Mouse (Mus musculus) erythroblast, embryonic 14.5 days (primary cell): ENCODE measurements around the gene Psma1. TPM values are rescaled to one million over a fixed set of nuclear protein-coding genes. Genes with fewer than 3 reads are reported as not detected.

Source experiments
- H3K27me3 ChIP-seq: 2 replicates; pipeline ENCODE4 v1.6.1; 2012; ENCODE audit warnings: inconsistent platforms; ENCODE audit not compliant: control insufficient read depth
- H3K36me3 ChIP-seq: 2 replicates; pipeline ENCODE4 v1.6.1; 2012; ENCODE audit warnings: mild to moderate bottlenecking, inconsistent platforms; ENCODE audit not compliant: control insufficient read depth
- H3K4me1 ChIP-seq: 2 replicates; pipeline ENCODE4 v1.6.1; 2012; ENCODE audit warnings: inconsistent platforms; ENCODE audit not compliant: control insufficient read depth
- H3K4me3 ChIP-seq: replicated peaks from 2 replicates; pipeline ENCODE3; 2012; ENCODE audit warnings: moderate library complexity, mild to moderate bottlenecking, inconsistent platforms
- H3K9me3 ChIP-seq: 2 replicates; pipeline ENCODE4 v1.6.1; 2012; ENCODE audit warnings: low read length, inconsistent platforms, mixed read lengths; ENCODE audit not compliant: control insufficient read depth
- GATA1 ChIP-seq: IDR thresholded peaks from 2 replicates; pipeline ENCODE4 v1.6.1; 2012; ENCODE audit warnings: low read length, inconsistent platforms, mixed read lengths
- TAL1 ChIP-seq: IDR thresholded peaks from 3 replicates; pipeline ENCODE4 v1.6.1; 2012; ENCODE audit warnings: low read length, inconsistent platforms, mixed read lengths
- polyA plus RNA-seq: library from polyadenylated mRNA; stranded (reverse); fragments of >175 nt; gene quantifications from 2 replicates; pipeline ENCODE4 v1.2.3, GENCODE M21; 2012

The Psma1 gene
- polyA plus RNA-seq, 1 experiment, result 0.78 TPM

DNA sequence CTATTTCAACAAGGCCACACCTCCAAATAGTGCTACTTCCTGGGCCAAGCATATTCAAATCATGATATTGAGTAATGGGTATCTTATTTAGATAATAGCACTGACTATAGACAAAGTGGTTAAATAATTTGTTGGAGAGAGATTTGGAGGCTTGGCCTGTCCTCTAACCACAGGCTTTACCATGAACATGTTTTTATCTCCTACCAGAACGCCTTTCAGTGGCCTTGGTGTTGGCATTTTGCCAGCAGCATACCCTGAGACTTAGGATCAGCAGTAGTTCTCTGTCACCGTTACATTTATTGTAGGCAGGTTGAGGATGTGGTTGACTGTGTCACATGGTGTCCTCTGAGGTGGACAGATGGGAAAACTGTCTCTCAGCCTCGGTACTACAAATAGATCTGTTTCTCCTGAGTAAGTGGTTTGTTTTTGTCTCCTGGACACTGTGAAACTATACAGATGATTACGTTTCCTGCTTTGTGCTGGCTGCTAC is 25.4 kb upstream of the Psma1 start:
- no peak overlapping the region for H3K4me3 ChIP-seq
- H3K36me3 ChIP-seq, result no peaks in the 10 kb centered on the region
- H3K4me1 ChIP-seq, result no peaks in the 10 kb centered on the region
- no peaks in the 10 kb centered on the region for H3K27me3 ChIP-seq
- no peak for TF ChIP-seq GATA1
- TF ChIP-seq TAL1, result no peak
- H3K9me3 ChIP-seq, result no peaks in the 10 kb centered on the region

DNA sequence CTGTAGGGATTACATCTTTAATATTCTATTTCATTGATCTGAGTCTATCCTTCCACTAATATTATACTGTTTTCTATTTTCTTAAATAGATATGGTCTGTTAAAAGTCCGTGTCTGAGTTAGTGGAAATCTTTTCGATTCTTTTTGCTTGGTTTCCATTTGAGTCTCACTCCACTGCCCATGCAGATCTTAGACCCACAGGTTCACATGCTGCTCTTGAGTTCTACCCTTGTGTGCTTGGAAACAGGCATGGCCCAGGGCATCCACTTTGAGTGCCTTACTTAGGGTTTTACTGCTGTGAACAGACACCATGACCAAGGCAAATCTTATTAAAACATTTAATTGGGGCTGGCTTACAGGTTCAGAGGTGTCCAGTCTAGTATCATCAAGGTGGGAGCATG is 24.9 kb upstream of the Psma1 start:
- Histone ChIP-seq H3K27me3 (no peaks in the 10 kb centered on the region), H3K36me3 (no peaks in the 10 kb centered on the region), H3K4me3 (no peak overlapping the region), H3K9me3 (no peaks in the 10 kb centered on the region), H3K4me1 (no peaks in the 10 kb centered on the region)
- TF ChIP-seq TAL1 (no peak), GATA1 (no peak)

DNA sequence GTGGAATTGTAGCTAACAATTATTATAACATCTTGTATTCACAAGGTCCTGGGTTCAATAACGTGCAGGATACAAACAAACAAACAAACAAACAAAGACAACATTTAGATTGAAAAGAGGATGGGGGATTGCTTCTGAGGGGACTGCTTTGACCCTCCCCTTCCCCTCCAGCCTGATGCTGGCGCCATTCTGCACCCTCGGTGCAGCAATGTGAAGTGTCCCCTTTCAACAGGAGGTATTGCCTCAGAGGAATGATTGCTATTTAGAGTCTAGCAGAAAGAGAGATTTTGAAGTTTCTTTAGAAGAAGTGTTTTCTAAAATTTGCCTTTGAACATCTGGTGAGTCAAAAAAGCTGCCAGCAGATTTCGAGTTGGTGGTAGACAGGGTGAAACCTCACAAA is 23.3 kb upstream of the Psma1 start:
- H3K9me3 ChIP-seq, result no peaks in the 10 kb centered on the region
- no peaks in the 10 kb centered on the region for H3K27me3 ChIP-seq
- H3K4me3 ChIP-seq, result no peak overlapping the region
- TF ChIP-seq TAL1 (no peak), GATA1 (no peak)
- no peaks in the 10 kb centered on the region for H3K4me1 ChIP-seq
- H3K36me3 ChIP-seq, result no peaks in the 10 kb centered on the region

DNA sequence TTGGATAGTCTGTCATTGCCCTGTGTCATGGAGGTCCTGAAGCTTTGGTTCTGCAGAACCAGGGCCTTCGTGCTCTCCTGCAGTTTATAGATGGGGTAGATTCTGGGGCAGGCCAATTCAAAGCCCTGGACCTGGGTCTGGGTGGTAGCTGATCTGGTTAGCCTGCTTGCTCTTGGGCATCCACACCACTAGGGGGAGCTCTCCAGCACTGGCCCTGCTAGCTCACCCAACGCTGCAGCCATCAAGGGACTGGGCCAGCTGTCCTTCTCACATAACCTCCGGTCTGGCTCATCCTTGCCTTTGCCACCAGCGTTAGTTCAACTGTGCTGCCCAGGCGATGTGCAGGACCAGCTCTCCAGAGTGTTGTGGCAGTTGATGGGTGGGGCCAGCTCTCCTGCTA is 18.8 kb upstream of the Psma1 start:
- H3K4me3 ChIP-seq, result no peak overlapping the region
- H3K4me1 ChIP-seq, result peaks cover 7% of the 10 kb centered on the region
- H3K36me3 ChIP-seq, result no peaks in the 10 kb centered on the region
- H3K27me3 ChIP-seq, result no peaks in the 10 kb centered on the region
- TF ChIP-seq GATA1, result no peak
- no peak for TF ChIP-seq TAL1
- H3K9me3 ChIP-seq, result no peaks in the 10 kb centered on the region

DNA sequence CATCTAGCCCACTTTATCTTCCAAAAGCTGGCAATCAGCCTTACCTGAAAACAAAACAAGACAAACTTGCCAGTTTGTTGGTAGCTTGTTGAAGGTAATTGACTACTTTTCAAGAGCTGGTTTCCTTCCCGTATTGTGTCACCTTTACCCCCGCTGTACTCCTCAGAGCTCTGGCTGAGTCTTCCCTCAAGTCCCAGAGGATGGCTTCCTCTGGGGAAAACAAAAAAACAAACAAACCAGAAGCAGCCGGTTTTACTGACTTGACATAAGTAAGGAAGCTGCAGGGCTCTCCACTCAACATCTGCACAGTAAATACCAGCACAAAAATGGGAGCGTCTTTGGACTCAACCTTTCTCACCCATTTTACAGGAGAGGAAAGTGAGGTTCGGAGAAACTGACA is 18.0 kb upstream of the Psma1 start:
- Histone ChIP-seq H3K4me3 (no peak overlapping the region), H3K36me3 (no peaks in the 10 kb centered on the region), H3K27me3 (no peaks in the 10 kb centered on the region), H3K4me1 (peaks cover 7% of the 10 kb centered on the region), H3K9me3 (no peaks in the 10 kb centered on the region)
- TF ChIP-seq GATA1 (no peak), TAL1 (no peak)

DNA sequence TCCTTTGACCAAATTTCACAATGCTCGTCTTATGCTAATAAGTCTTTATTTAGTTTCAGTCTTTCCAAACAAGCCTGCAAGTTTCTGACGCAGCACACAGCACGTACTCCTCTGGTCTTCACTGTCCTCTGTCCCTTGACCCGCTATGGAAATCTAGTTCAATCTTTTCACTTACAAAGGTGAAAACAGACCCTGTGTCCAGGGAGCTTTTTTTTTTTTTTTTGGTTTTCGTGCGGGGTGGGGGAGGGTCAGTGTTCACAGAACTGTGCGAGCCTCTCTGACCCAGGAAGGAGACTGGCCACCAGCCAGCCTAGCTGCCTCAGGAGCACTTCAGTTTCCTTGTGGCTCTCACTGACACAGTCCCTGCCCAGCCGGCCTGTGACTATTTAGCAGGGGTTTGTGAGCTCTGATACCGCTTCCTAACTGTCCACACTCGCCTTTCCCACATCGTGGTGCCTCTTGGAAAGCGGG is 16.6 kb upstream of the Psma1 start:
- H3K9me3 ChIP-seq, result no peaks in the 10 kb centered on the region
- no peaks in the 10 kb centered on the region for H3K27me3 ChIP-seq
- no peaks in the 10 kb centered on the region for H3K36me3 ChIP-seq
- H3K4me1 ChIP-seq, result peaks cover 7% of the 10 kb centered on the region
- peak overlapping the region; percentile 31 for H3K4me3 ChIP-seq
- no peak for TF ChIP-seq TAL1
- no peak for TF ChIP-seq GATA1

DNA sequence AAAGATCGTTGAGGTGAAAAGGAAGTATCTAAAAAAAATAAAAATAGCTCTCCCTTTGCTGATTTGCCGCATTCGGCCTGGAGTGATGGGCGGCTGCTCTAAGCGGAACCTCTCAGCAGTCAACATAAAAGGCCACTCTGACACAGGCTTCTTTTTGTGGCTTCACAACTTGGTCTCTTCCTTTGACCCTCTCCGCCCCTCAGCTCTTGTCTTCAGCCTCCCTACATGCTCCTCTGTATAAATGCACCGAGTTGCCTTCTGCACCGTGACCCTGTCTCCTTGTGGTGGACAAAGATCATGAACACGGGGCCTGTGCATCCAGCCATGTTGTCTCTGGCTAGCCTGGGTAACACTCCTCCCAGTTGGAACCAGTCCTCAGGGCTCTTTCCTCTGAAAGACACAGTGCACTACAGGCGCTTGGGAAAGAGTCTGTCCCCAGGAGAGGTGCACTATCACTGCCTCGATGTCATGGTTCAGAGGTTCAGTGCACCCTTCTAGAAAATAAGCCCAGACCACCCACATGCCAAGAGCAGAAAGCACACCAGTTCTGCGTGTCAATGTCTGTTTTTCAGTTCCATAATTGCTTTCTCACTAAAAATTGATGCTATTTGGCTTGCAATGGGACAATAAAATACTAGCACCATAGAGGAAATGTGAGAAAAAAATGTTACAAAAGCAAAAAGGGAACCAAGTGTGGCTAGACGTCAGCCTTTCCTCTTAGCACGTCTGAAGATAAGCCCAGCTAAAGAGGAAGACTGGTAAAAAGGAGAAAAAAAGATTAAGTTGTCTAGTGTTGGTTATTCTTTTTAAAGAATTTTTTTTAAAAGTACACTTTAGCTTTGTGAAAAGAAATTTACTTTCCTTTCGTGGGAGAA is 15.8 kb upstream of the Psma1 start:
- no peaks in the 10 kb centered on the region for H3K9me3 ChIP-seq
- no peaks in the 10 kb centered on the region for H3K27me3 ChIP-seq
- no peaks in the 10 kb centered on the region for H3K36me3 ChIP-seq
- H3K4me1 ChIP-seq, result peaks cover 7% of the 10 kb centered on the region
- TF ChIP-seq TAL1 (no peak), GATA1 (no peak)
- no peak overlapping the region for H3K4me3 ChIP-seq

DNA sequence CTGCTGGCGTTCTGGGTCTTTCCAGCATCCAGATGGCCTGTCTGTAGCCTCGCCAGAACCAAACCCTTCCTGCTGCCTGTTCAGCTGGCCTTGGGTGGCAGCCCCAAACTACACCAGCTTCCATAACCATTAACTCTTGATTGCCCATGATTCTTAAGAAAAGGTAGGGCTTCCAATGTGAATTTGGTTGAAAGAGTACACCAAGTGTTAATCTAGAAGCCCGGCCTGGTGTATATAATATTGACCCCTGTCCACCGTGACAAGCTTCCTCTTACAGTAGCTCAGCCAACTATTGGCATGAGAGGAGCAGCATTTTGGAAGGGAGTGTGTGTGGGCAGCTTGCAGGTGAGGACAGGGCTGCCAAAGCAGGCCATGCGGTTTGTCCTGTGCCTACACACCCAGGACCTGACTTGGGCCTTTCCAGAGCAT is 14.2 kb upstream of the Psma1 start:
- Histone ChIP-seq H3K9me3 (no peaks in the 10 kb centered on the region), H3K27me3 (no peaks in the 10 kb centered on the region), H3K36me3 (no peaks in the 10 kb centered on the region), H3K4me3 (no peak overlapping the region), H3K4me1 (peaks cover 7% of the 10 kb centered on the region)
- TF ChIP-seq TAL1 (no peak), GATA1 (no peak)

DNA sequence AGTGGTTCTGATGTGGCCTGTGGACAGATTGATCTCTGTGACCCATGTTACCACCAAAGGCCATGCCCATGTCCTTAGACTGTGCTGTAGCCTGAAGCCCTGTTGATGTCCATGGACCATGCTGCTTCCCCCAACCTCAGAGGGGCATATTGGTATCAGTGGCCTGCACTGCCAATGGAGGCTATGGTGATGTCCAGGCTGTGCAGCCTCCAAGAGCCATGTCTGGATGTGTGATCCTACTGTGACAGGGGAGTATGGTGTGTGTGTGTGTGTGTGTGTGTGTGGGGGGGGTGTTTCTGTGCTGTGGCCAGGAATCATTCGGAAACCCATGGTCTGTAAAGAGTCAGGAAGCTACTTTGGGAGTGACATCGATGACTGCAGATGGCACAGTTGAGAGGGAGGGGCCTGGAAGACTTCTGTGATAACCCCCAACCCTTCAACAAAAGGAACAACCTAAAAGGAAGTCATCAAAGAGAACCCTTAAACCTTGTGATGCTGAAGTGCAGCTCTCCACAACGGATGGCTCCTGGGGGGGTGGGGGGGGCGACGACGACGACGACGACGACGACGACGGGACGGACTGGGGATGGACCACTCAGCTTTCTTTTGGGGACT is 8.5 kb upstream of the Psma1 start:
- no peaks in the 10 kb centered on the region for H3K27me3 ChIP-seq
- no peaks in the 10 kb centered on the region for H3K9me3 ChIP-seq
- no peaks in the 10 kb centered on the region for H3K36me3 ChIP-seq
- no peak overlapping the region for H3K4me3 ChIP-seq
- no peak for TF ChIP-seq TAL1
- no peak for TF ChIP-seq GATA1
- no peaks in the 10 kb centered on the region; the same call in none of the 2 replicates for H3K4me1 ChIP-seq
